Mouse (Mus musculus) midbrain, embryonic 14.5 days (tissue): ENCODE measurements around the gene Arhgap44. TPM values are rescaled to one million over a fixed set of nuclear protein-coding genes. Genes with fewer than 3 reads are reported as not detected.

Experiments
- ATAC-seq: fragments of 200-750 bp; cut with Nextera tagmentation; 2 replicates; pipeline ENCODE4 v1.8.0; 2017; ENCODE audit warnings: moderate number of reproducible peaks, moderate library complexity; ENCODE audit not compliant: low FRiP score, low TSS enrichment
- DNase-seq: peaks from one replicate; pipeline ENCODE4 v3.0.0-alpha.2; 2015
- H3K27ac ChIP-seq: fragments of 300-500 bp; sonication (generic); replicated peaks from 2 replicates; pipeline ENCODE4 v1.5.1; 2014; ENCODE audit warnings: mild to moderate bottlenecking, low read depth, low read length, moderate library complexity
- H3K27me3 ChIP-seq: fragments of 300-500 bp; sonication (generic); 2 replicates; pipeline ENCODE4 v1.6.1; 2014; ENCODE audit warnings: low read length, control low read depth, mixed read lengths; ENCODE audit not compliant: control insufficient read depth, insufficient read depth
- H3K36me3 ChIP-seq: fragments of 300-500 bp; sonication (generic); 2 replicates; pipeline ENCODE4 v1.6.1; 2014; ENCODE audit warnings: low read length, control low read depth; ENCODE audit not compliant: control insufficient read depth, insufficient read depth
- H3K4me1 ChIP-seq: fragments of 300-500 bp; sonication (generic); 2 replicates; pipeline ENCODE4 v1.6.1; 2014; ENCODE audit warnings: mild to moderate bottlenecking, antibody characterized with exemption, low read length, control low read depth; ENCODE audit not compliant: control insufficient read depth, insufficient read depth
- H3K4me2 ChIP-seq: fragments of 300-500 bp; sonication (generic); 2 replicates; pipeline ENCODE4 v1.6.1; 2014; ENCODE audit warnings: mild to moderate bottlenecking, low read length, moderate library complexity
- H3K4me3 ChIP-seq: fragments of 300-500 bp; sonication (generic); replicated peaks from 2 replicates; pipeline ENCODE4 v1.5.1; 2014; ENCODE audit warnings: low read depth, low read length
- H3K9ac ChIP-seq: fragments of 300-500 bp; sonication (generic); replicated peaks from 2 replicates; pipeline ENCODE4 v1.6.1; 2014; ENCODE audit warnings: mild to moderate bottlenecking, low read length, moderate library complexity
- H3K9me3 ChIP-seq: fragments of 300-500 bp; sonication (generic); 2 replicates; pipeline ENCODE4 v1.6.1; 2016; ENCODE audit warnings: low read length, control low read depth, mixed read lengths; ENCODE audit not compliant: control insufficient read depth
- WGBS: fragments of 180-500 bp; shearing (Covaris S2); extraction: QIAGEN DNeasy Blood & Tissue Kit; methylation state at CpG from one replicate; pipeline ENCODE4 v1.1.7; 2014; 5-methylcytosine and 5-hydroxymethylcytosine counted together
- microRNA-seq: library from miRNA; unstranded; fragments of <30 nt; microRNA quantifications from one replicate; pipeline ENCODE4, GENCODE M21; 2016
- polyA plus RNA-seq: library from polyadenylated mRNA; unstranded; fragments of >200 nt; fragmentation: Nextera tagmentation; extraction: Ambion mirVana; gene quantifications from 2 replicates; pipeline ENCODE4 v1.2.1, GENCODE M21; 2014

Gene Arhgap44
- polyA plus RNA-seq, 1 experiment from 2014 or later = 13.0 TPM

DNA sequence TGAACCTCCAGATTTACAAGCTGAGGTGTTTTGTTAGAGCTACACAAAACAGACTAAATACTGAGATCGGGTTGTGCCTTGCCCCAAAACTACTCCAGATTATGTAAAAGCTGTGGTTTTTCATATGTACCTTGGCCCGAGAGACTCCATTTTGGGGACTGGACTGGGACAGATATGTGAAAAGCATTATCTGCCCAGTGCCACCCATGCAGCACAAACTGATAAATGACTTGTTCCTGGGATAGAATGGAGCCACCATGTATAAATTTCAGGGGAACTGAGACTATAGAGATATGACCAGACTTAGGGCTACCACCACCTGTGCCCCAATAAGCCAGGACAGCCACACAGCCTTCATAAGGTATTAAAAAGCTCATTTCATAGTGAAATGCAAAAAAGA lies 200.1 kb downstream of the Arhgap44 start:
- Histone ChIP-seq H3K4me1 (no peaks in the 10 kb centered on the region), H3K27me3 (no peaks in the 10 kb centered on the region; the same call in 1 of the 2 replicates), H3K4me2 (no peak overlapping the region), H3K36me3 (no peaks in the 10 kb centered on the region), H3K9me3 (no peaks in the 10 kb centered on the region), H3K4me3 (no peak overlapping the region), H3K9ac (no peak overlapping the region), H3K27ac (no peak overlapping the region)
- no peak for ATAC-seq
- DNase-seq = no peak
- WGBS = 88% methylated on average over 2 of the region's 2 CpGs

DNA sequence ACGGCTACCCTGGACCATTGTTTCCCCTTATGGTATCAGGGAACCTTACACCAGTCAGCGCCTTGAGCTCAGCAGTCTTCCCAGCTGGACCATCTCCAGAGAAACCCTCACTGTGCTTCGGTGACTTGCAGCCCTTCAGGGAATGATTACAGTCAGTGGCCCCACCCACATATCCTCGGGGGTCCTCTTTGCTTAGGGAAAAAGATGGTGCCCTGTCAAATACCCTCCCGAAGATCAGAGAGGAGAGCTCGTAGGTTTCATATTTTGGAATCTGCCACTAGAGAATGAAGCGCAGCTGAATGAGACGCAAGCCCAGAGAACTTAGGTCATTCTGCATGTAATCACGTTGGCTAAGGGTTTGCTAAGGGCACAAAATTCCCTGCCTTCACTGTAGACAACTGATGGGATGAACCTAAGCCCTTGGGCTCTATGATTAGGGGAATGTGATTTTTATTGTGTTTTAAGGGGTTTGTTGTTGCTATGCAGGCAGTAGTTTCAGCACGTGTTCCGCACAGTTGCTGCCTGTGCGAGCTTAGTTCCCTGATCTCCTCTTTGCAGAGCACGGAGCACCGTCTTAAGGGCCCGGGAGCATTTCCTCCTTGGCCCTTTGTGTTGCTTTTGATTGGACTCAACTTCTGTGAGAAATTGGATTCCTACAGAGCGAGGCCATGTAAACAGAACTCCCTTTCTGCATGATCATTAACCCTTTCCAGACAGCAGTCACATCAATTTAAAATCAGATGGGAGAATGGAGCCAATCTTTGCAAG lies 205.6 kb downstream of the Arhgap44 start:
- Histone ChIP-seq H3K27ac (no peak overlapping the region), H3K9ac (no peak overlapping the region), H3K9me3 (no peaks in the 10 kb centered on the region), H3K27me3 (no peaks in the 10 kb centered on the region), H3K4me1 (peaks cover 4% of the 10 kb centered on the region; the same call in 1 of the 2 replicates), H3K4me3 (no peak overlapping the region), H3K36me3 (no peaks in the 10 kb centered on the region), H3K4me2 (peak overlapping the region; percentile 45)
- 11% methylated on average over 16 of the region's 16 CpGs for WGBS
- ATAC-seq = no peak
- peak; percentile 55 for DNase-seq

Small RNA genes lying within 50 kb of the gene (microRNA-seq; reads per million reads assigned to microRNA genes)
- not detected for gene Gm25991

Other genes with a start within 250 kb of the Arhgap44 start
- gene Elac2, start 183.9 kb downstream of the Arhgap44 start, polyA plus RNA-seq = 27.9 and 33.2 TPM in 2 replicates
- 0.26 and 0.40 TPM in 2 replicates for gene 1700086D15Rik, start 3.1 kb downstream of the Arhgap44 start, polyA plus RNA-seq
- 0.05 and 0.11 TPM in 2 replicates for gene Myocd, start 107.0 kb upstream of the Arhgap44 start, polyA plus RNA-seq